Mouse (Mus musculus): ENCODE results near the gene Atp6ap1l.
"Not testable (repeated sequence)": the region's sequence is repeated elsewhere in the genome, so short reads cannot be mapped to it uniquely, and the experiment has no call there.

The Atp6ap1l gene

DNA sequence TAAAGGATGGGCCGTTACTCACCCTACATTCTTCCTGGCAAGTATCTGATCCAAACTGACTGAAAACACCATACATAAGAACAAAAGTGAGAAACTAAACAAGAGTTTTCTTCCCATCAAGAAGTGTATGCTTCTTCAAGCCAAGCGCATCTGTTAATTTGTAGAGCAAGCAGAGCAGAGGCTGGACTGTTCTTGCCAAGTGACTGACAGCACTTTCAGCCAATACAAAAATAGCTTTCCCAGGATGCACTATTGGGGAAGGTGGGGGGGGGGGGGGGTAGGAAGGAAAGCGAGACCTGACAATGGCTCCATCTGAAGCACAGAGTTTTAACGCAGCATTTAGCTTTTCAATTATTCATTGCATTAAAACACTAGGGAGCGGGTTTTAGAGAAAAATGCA is at the start of gene Atp6ap1l:
Atp6ap1l (minus strand) TSS at position 180 of the 400 bp plus-strand sequence.
- peak; percentile 94 for DNase-seq (ENCODE audit: low spot score)

- DNase-seq (ENCODE audit: low spot score): no peak
These were observed 34.4 kb upstream of the Atp6ap1l start for GRCm38 (mm10) chr13:90939600-90939999.

DNA sequence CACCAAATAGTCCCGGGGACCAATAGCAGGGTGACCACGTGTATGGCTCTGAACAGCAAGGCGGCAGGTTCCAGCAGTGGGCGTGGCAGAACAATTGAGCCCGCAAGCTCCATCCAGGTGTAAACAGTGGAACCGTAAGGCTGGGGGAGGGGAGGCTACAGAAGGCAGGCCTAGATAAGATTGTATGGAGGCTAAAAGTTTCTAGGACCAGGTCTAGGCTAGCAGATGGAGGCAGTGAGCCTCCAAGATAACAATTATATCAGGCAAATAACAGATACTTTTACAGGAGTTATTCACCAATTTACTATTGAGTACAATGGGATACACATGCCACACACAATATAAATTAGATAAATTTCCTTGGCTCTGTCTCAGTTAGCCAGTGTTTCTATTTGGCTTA is 34.0 kb upstream of the Atp6ap1l start:
- DNase-seq (ENCODE audit: low spot score): no peak

DNA sequence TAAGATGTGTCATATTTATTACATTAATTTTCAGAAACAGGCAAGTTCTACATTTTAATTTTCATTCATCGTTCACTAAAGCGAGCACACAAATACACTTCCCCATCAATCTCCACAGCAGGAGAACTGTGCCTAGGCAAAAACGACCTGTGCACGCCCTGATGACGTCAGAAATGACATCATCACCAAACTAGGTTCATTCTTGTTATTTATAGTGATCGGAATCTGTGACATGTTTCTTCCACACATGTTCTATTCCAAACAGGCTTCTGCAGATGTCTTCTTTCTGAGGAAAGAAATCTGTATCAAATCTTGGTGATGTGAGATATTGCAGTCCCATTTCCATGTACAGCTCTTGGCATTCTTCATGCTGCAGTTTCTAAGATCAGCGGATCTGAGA is 30.7 kb upstream of the Atp6ap1l start:
- no peak for DNase-seq (ENCODE audit: low spot score)

- no peak for DNase-seq (ENCODE audit: low spot score)
These were observed 28.1 kb upstream of the Atp6ap1l start for GRCm38 (mm10) chr13:90933256-90933655.

DNA sequence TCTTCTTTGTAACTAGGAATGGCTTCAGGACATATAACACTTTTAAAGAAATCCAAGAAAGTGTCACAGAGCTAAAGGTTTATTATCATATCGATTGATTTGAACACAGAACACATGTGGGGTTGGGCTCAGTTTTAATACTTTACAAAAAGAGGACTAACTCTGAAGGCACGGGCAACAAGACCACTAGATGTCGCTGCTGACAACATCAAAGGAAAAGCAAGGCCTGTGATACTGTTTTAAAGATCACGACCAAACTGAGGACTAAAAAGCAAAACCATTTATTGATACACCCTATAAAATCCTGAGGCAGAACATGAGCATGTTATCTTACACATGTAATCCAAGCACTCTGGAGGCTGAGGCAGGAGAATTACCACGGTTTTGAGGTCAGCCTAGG is 24.7 kb upstream of the Atp6ap1l start:
- peak; percentile 77 for DNase-seq (ENCODE audit: low spot score)

- DNase-seq (ENCODE audit: low spot score): not testable (repeated sequence)
These were observed 23.1 kb upstream of the Atp6ap1l start for GRCm38 (mm10) chr13:90928266-90928665.

DNA sequence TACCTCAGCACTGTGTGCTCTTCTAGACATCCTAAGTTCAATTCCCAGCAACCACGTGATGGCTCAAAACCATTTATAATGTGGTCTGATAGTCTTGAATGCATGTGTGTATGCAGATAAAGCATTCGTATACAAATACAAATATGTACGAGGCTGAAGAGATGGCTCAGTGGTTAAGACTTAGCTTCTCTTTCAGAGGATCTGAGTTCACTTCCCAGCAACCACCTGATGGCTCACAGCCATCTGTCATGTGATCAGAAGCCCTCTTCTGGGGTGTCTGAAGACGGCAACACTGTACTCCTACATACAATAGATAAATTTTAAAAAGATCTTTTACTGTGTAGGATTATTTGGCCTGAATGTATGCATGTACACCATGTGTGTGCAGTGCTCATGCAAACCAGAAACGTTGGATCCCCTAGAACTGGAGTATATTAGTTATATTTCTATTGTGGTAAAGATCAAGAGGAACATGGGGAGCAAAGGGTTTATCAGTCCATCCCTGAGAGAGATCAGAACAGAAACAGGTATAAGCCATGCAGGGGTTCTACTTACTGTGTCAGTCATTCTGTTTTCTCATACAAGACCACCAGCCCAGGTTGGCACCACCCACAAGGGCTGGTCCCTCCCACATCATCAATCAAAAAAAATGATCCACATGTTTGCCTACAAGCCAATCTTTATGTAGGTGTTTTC is 21.9 kb upstream of the Atp6ap1l start:
- DNase-seq (ENCODE audit: low spot score): no peak

DNA sequence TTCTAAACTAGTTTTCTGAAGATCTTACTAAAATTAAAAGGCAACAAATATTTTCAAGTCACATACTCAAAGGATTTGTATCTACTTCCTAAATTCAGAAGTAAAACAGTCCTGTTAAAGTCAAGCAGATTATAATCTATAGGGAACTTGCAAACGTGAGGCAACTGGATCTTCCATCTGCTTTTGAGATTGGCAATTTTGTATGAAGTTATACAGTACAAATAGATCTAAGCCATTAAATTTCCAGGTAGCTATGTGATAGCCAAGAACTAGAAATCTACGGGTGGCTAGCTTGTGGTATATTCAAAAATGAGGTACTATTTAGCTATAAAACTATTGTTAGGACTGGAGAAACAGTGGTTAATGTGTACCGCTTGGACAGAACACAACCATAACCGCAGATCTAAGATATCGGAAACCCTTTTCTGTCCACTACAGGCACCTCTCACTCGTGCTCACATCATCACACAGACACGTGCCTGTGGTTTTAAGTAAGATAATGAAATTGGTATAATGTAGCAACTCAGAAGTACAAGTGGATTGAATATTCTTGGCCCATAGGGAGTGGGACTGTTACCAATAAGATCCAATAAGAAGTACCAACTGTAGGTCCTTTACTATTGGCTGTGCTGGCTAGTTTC is 21.1 kb upstream of the Atp6ap1l start:
- no peak for DNase-seq (ENCODE audit: low spot score)

DNA sequence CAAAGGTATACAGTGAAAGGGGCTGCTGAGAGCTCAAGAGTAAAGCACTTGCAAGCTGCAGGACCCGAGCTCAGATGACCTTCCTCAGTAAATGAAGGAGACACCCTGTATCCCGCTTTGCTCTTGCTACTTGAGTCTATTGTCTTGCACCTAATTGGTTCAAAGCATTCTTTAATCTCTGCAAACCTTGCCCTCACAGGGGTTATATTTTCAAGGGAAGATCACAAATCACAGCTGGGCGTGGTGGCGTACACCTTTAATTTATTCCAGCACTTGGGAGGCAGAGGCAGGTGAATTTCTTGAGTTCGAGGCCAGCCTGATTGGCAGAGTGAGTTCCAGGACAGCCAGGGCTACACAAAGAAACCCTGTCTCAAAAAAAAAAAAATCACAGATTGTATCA is 20.0 kb upstream of the Atp6ap1l start:
- DNase-seq (ENCODE audit: low spot score): no peak

GRCm38 (mm10) chr13:90924072-90924471 is 18.9 kb upstream of the Atp6ap1l start:
- DNase-seq (ENCODE audit: low spot score): no peak

- DNase-seq (ENCODE audit: low spot score): peak; percentile 31
These were observed 18.5 kb upstream of the Atp6ap1l start for GRCm38 (mm10) chr13:90923617-90924016.

GRCm38 (mm10) chr13:90922751-90923612 is 17.8 kb upstream of the Atp6ap1l start, which contains the start of gene Rps23:
Gene Rps23, plus strand, starts transcription at chr13:90922958.
- DNase-seq (ENCODE audit: low spot score): peak; percentile 94

- DNase-seq (ENCODE audit: low spot score): no peak
These were observed 9.6 kb upstream of the Atp6ap1l start for GRCm38 (mm10) chr13:90914721-90915120.

- DNase-seq (ENCODE audit: low spot score): no peak
These were observed 8.6 kb upstream of the Atp6ap1l start for GRCm38 (mm10) chr13:90913675-90914192.

GRCm38 (mm10) chr13:90912760-90913674 is 7.9 kb upstream of the Atp6ap1l start:
- no peak for DNase-seq (ENCODE audit: low spot score)

GRCm38 (mm10) chr13:90907376-90907775 is 2.2 kb upstream of the Atp6ap1l start:
- no peak for DNase-seq (ENCODE audit: low spot score)

DNA sequence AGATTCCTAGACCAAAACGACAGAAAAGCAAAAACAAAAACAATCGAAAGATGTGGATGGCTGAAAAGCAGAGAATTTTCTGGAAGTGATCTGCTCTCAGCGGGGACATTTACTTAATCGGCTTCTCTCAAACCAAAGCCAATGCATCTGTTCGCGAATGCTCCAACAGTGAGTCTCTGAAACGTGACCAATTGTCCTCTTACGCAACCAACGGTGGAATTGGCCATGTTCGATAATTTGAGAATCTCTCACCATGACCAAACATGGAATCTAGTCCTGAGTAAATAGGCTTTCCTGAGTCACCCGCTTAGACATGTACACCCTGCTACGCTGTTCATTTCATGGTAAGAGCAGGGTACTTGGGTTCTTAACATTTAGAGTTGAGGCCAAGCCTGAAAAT is 8.3 kb downstream of the Atp6ap1l start:
- DNase-seq (ENCODE audit: low spot score): no peak

DNA sequence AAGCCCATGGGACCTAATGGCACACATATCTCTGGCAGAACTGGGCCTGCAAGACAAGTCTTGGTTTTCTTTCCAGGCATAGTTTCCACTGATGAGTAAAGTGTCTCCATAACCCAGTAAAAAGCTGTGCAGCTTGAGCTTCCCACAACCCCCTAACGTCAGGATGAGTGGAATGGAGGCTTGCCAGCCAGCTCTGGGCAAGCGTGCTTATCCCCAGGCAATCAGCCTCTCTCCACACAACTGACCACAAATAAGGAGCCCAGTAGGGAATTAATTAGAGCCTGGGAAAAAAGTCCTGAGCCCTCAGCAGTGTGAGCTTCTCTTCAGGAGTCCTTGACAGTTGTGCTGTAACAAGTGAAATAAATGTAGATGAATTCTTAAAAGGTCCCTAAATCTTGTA is 9.1 kb downstream of the Atp6ap1l start:
- peak; percentile 32 for DNase-seq (ENCODE audit: low spot score)

DNA sequence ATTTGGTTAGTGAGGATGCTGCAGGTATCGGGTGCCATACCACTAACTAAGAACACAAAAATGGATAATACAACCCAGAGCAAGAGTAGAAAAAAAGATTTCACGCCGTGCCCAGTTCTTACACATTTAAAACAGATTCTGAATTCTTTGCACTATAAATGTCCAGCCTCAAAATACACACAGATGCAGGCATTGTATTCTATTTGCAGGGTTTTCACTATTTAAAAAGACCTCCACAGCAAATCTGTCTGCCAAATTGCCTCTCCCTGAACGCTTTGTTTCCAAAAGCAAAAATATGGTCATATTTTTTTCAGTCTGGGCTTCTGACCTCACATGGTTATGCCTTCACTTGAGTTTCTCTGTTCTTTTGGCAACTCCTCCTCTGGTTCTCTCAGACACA is 10.3 kb downstream of the Atp6ap1l start:
- DNase-seq (ENCODE audit: low spot score): no peak

DNA sequence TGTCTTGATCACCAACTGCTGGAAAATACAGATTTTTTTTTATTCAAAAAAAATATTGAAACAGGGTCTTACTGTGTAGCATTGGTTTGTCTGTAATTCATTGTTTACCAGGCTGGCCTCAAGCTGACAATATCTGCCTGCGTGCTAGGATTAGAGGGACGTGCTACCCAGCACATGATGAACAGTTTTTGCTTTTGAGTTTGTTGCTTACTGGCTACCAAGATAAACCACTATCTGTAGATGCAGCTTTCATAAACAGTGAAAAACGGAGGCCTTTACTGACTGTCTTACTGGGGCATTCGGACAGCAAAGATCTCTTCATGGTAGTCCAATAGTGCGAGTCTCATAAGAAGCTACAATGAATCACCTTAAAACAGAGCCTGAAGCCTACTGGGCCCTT is 15.0 kb downstream of the Atp6ap1l start:
- no peak for DNase-seq (ENCODE audit: low spot score)
